Mouse (Mus musculus): Measurements from ENCODE around the gene Rhox4f.
"Not testable (repeated sequence)": the region's sequence is repeated elsewhere in the genome, so short reads cannot be mapped to it uniquely, and the experiment has no call there.

GRCm38 (mm10) chrX:37628512-37628911 is 21.0 kb upstream of the Rhox4f start, which contains the start of gene Rhox3g:
- TF ChIP-seq POLR2A (IDR thresholded peaks at IDR 0.05; ENCODE audit: borderline replicate concordance, low read depth, low read length); CTCF (IDR thresholded peaks at IDR 0.05; ENCODE audit: low read depth, low read length): not testable (repeated sequence)
